Mouse (Mus musculus) gastrocnemius, adult 18-20 months (tissue): ENCODE data around the gene Gm45711. TPM values are rescaled to one million over a fixed set of nuclear protein-coding genes. Genes with fewer than 3 reads are reported as not detected.

Experiments used
- DNase-seq: peaks from one replicate; pipeline ENCODE4 v3.0.0; 2021; ENCODE audit warnings: low spot score
- total RNA-seq, 2 experiments: library from RNA; stranded (reverse); gene quantifications; 2 replicates each; pipeline ENCODE4 v1.2.3; 2021

Gm45711 gene
- total RNA-seq, 2 experiments from 2014 or later: not detected

DNA sequence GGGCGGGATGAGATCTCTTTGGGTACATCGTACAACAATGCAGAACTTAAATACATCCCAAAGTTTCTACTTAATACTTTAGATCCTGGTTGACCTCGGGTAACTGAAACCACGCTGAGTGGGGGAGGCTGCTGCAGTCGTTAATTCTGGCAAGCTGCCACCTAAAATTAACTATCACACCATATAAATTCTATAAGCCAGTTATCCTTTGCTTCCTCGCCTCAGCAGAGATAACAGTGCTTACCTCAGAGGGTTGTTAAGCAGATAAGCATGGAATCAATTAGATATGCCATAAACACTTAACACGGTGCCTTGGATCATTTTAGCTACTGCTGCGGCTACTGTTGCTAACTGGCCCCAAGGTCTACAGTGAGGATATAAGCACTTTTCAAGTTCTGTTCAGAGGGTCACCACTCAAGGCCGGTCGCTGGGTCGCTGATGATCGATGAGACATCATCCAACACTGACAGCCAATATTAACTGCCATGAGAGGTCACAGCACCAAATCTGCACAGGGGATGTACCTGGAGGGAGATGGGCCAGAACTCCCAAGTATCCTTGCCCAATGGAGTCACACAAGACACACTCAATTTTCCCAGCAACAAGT, 67.7 kb downstream of the Gm45711 start:
- no peak for DNase-seq

- no peak for DNase-seq
Observed at GRCm38 (mm10) chr8:104239418-104239861, 70.4 kb downstream of the Gm45711 start.

- no peak for DNase-seq
Observed at GRCm38 (mm10) chr8:104234573-104234972, 75.3 kb downstream of the Gm45711 start.

DNA sequence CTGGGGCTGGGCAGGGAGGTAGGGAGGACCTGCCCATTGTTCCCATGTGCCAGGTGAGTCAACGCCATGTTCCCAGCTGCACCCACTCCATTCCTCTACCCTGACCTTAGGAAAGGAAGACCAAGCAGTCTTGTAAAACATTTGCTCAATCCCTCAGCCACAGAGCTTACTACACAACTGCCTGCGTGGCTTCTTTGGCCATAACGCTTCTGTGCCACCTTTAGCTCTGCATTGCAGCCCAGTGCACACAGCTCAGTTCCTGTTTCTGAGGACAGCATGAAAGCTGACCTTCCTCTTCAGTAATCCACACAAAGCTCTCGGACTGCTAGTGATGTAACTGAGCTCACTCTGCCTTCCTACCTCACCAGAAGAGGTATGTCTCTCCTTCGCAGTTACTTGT, 77.0 kb downstream of the Gm45711 start:
- DNase-seq: no peak

- DNase-seq: no peak
Observed at GRCm38 (mm10) chr8:104232039-104232438, 77.8 kb downstream of the Gm45711 start.

Other genes with a start within 250 kb of the Gm45711 start
- 10 to 100 TPM; 33.7 to 40.2 TPM for gene Cdh5, start 208.5 kb downstream of the Gm45711 start, total RNA-seq
- under 1 TPM; 0.25 to 0.59 TPM for gene Bean1, start 139.6 kb downstream of the Gm45711 start, total RNA-seq
- gene Tk2, start 61.5 kb downstream of the Gm45711 start, total RNA-seq: 1 to 10 TPM; 4.0 to 4.1 TPM
- 1 to 10 TPM in 1 of 2 experiments, under 1 TPM in 1; 0.74 to 2.3 TPM for gene Cklf, start 59.2 kb downstream of the Gm45711 start, total RNA-seq
- not detected for gene Cmtm2a, start 16.9 kb downstream of the Gm45711 start, total RNA-seq
- not detected for gene Cmtm1, start 64 bp upstream of the Gm45711 start, total RNA-seq
- gene Gm11020, start 11.5 kb upstream of the Gm45711 start, total RNA-seq: not detected
- gene Cmtm2b, start 12.1 kb upstream of the Gm45711 start, total RNA-seq: not detected
- 1 to 10 TPM; 3.2 to 7.2 TPM for gene Cmtm3, start 29.3 kb upstream of the Gm45711 start, total RNA-seq
- 1 to 10 TPM; 4.4 to 5.4 TPM for gene Cmtm4, start 85.7 kb upstream of the Gm45711 start, total RNA-seq
- gene Dync1li2, start 133.0 kb upstream of the Gm45711 start, total RNA-seq: 100 to 1,000 TPM in 1 of 2 experiments, 10 to 100 TPM in 1; 98.9 to 104 TPM
- not detected for gene Terb1, start 199.8 kb upstream of the Gm45711 start, total RNA-seq
- 10 to 100 TPM; 22.4 to 24.3 TPM for gene Nae1, start 224.6 kb upstream of the Gm45711 start, total RNA-seq
- 1 to 10 TPM in 1 of 2 experiments, under 1 TPM in 1; 0.82 to 1.1 TPM for gene Car7, start 224.6 kb upstream of the Gm45711 start, total RNA-seq